Mouse (Mus musculus): ENCODE data around the gene Ofd1.

The Ofd1 gene

GRCm38 (mm10) chrX:166365458-166366213, 74.9 kb downstream of the Ofd1 start:
- in situ Hi-C loops (cut with MboI; ENCODE audit: unreplicated experiment in 2 of 2), result loop anchor here (25.0 kb wide), 2 partner anchors 872 to 1828 kb away; no protein-coding TSS in a partner anchor

- in situ Hi-C loops (cut with MboI; ENCODE audit: unreplicated experiment in 2 of 2), result loop anchor here (25.0 kb wide), 2 partner anchors 877 to 1823 kb away; no protein-coding TSS in a partner anchor
These were observed 80.0 kb downstream of the Ofd1 start for GRCm38 (mm10) chrX:166360455-166360854.

- in situ Hi-C loops (cut with MboI; ENCODE audit: unreplicated experiment in 2 of 2), result loop anchor here (10.0 to 25.0 kb wide), 3 partner anchors 295 to 1823 kb away; no protein-coding TSS in a partner anchor
These were observed 80.5 kb downstream of the Ofd1 start for GRCm38 (mm10) chrX:166359927-166360440.

GRCm38 (mm10) chrX:166358955-166359354, 81.5 kb downstream of the Ofd1 start:
- in situ Hi-C loops (cut with MboI; ENCODE audit: unreplicated experiment in 2 of 2), result loop anchor here (10.0 to 25.0 kb wide), 3 partner anchors 296 to 1822 kb away; no protein-coding TSS in a partner anchor

GRCm38 (mm10) chrX:166356276-166356675, 84.2 kb downstream of the Ofd1 start:
- in situ Hi-C loops (cut with MboI; ENCODE audit: unreplicated experiment in 2 of 2), result loop anchor here (10.0 to 25.0 kb wide), 3 partner anchors 299 to 1819 kb away; no protein-coding TSS in a partner anchor

- in situ Hi-C loops (cut with MboI; ENCODE audit: unreplicated experiment in 2 of 2), result loop anchor here (5.0 to 25.0 kb wide), 7 partner anchors 48 to 1818 kb away; partner anchors contain the start of gene Gemin8 (in 1 of the 2)
These were observed 85.6 kb downstream of the Ofd1 start for GRCm38 (mm10) chrX:166354913-166355312.

- in situ Hi-C loops (cut with MboI; ENCODE audit: unreplicated experiment in 2 of 2), result loop anchor here (5.0 to 25.0 kb wide), 7 partner anchors 46 to 1816 kb away; partner anchors contain the start of gene Gemin8 (in 1 of the 2)
These were observed 87.1 kb downstream of the Ofd1 start for GRCm38 (mm10) chrX:166353412-166353811.

- in situ Hi-C loops (cut with MboI; ENCODE audit: unreplicated experiment in 2 of 2), result loop anchor here (5.0 to 25.0 kb wide), 7 partner anchors 44 to 1814 kb away; partner anchors contain the start of gene Gemin8 (in 1 of the 2)
These were observed 88.7 kb downstream of the Ofd1 start for GRCm38 (mm10) chrX:166351790-166352189.

GRCm38 (mm10) chrX:166348634-166349033, 91.9 kb downstream of the Ofd1 start:
- in situ Hi-C loops (cut with MboI; ENCODE audit: unreplicated experiment in 2 of 2), result no loop called here

- in situ Hi-C loops (cut with MboI; ENCODE audit: unreplicated experiment in 2 of 2), result no loop called here
These were observed 92.4 kb downstream of the Ofd1 start for GRCm38 (mm10) chrX:166348086-166348485.

GRCm38 (mm10) chrX:166344228-166345015, 96.1 kb downstream of the Ofd1 start:
- in situ Hi-C loops (cut with MboI; ENCODE audit: unreplicated experiment in 2 of 2), result no loop called here

GRCm38 (mm10) chrX:166341795-166342194, 98.7 kb downstream of the Ofd1 start:
- in situ Hi-C loops (cut with MboI; ENCODE audit: unreplicated experiment in 2 of 2), result no loop called here
